Comparison of ENCODE assay signal across 20 mouse cellular contexts in genomic region chr5:99415676-99416075, GRCm38 (mm10).
A peak's percentile ranks its signal among the peaks of the same experiment; 100 is the strongest.
DNase-seq lines count a peak whose midpoint lies in the region; TF ChIP-seq lines count a peak whose summit lies in the region.
"Had no signal": no experiment of that assay in that cellular context is flagged by ENCODE, and none has a peak within 500 bp of the region (broad histone marks: within the 10 kb centered on the region; RNA-seq: fewer than 3 reads in every experiment).

No protein-coding gene starts in this region.

- 0 out of 2 replicates have a peak, but pooled peaks have one; percentile 5 for TF ChIP-seq CTCF in small intestine, adult 2 months (IDR thresholded peaks at IDR 0.05; ENCODE audit: extremely low read depth, insufficient read length, insufficient replicate concordance, low read depth, low read length)

- no peaks in the 10 kb centered on the region for H3K27me3 ChIP-seq in small intestine, adult 2 months (ENCODE audit: control insufficient read depth, insufficient read depth, low read length)
- H3K27me3 ChIP-seq: embryonic facial prominence, embryonic 13.5 days; embryonic facial prominence, embryonic 15.5 days; forebrain, embryonic 12.5 days had no signal

- no peak overlapping the region for H3K4me3 ChIP-seq in macrophage (ENCODE audit: inconsistent target)
- no peak overlapping the region for H3K4me3 ChIP-seq in small intestine, adult 2 months (ENCODE audit: low read depth, low read length)
- H3K4me3 ChIP-seq: embryonic facial prominence, embryonic 13.5 days; embryonic facial prominence, embryonic 15.5 days; erythroblast, embryonic 14.5 days; forebrain, embryonic 10.5 days; forebrain, embryonic 12.5 days had no signal

- intact Hi-C loops in heart, postnatal 10 days (cut with DNase I): no loop called here

- 0 out of 2 replicates have a peak overlapping the region, but pooled peaks have one; percentile 62 for H3K27ac ChIP-seq in macrophage
- H3K27ac ChIP-seq in small intestine, adult 2 months (ENCODE audit: insufficient read depth, low read depth, low read length): no peak overlapping the region
- H3K27ac ChIP-seq: embryonic facial prominence, embryonic 13.5 days; embryonic facial prominence, embryonic 15.5 days; forebrain, embryonic 10.5 days; forebrain, embryonic 12.5 days had no signal

- H3K4me1 ChIP-seq in small intestine, adult 2 months (ENCODE audit: control insufficient read depth, insufficient read depth, insufficient read length, low read length): peaks cover 24% of the 10 kb centered on the region
- H3K4me1 ChIP-seq: forebrain, embryonic 10.5 days; forebrain, embryonic 12.5 days had no signal

- H3K79me2 ChIP-seq in macrophage (ENCODE audit: inconsistent target): no peaks in the 10 kb centered on the region

- no peaks in the 10 kb centered on the region for H3K36me3 ChIP-seq in macrophage (ENCODE audit: inconsistent target)
- no peaks in the 10 kb centered on the region for H3K36me3 ChIP-seq in small intestine, adult 2 months (ENCODE audit: control insufficient read depth, insufficient read depth, low read length)
- H3K36me3 ChIP-seq: embryonic facial prominence, embryonic 13.5 days; embryonic facial prominence, embryonic 15.5 days; forebrain, embryonic 10.5 days; forebrain, embryonic 12.5 days had no signal

- no peak for TF ChIP-seq POLR2A in small intestine, adult 2 months (IDR thresholded peaks at IDR 0.05; ENCODE audit: low read depth, low read length)

- DNase-seq in heart, adult 11 months: peak; percentile 52
- no peak for DNase-seq in heart, postnatal 10 days
- DNase-seq in frontal cortex, adult 2 months (ENCODE audit: extremely low spot score in 1 of 2, low spot score in 1 of 2): no peak
- DNase-seq: adrenal gland, adult 2 months; adrenal gland, postnatal 10 days; adrenal gland, postnatal 36 days; cerebellum, adult 11 months; cerebellum, adult 18-20 months; cerebellum, adult 8-10 months; cerebellum, adult 9-11 months; cerebellum, postnatal 14 days; cerebellum, postnatal 36 days; embryo, embryonic 11 days had no signal

- 91% methylated on average over 12 of the region's 12 CpGs for WGBS in macrophage (ENCODE audit: missing documents)
- 96% methylated on average over 12 of the region's 12 CpGs for WGBS in small intestine, adult 2 months
